Mouse (Mus musculus) cerebellum, adult 2 months (tissue): ENCODE results near the gene Nkpd1. TPM values are rescaled to one million over a fixed set of nuclear protein-coding genes. Genes with fewer than 3 reads are reported as not detected.

Experiments
- DNase-seq, 2 experiments: peaks; one replicate each; pipeline ENCODE4 v3.0.0; 2021
- H3K27ac ChIP-seq: fragments of 200-500 bp; 2 replicates; pipeline ENCODE4 v1.5.1; 2012; ENCODE audit warnings: low read length, control low read depth, inconsistent platforms; ENCODE audit not compliant: insufficient read depth
- H3K27me3 ChIP-seq: fragments of 200-500 bp; 2 replicates; pipeline ENCODE4 v1.6.1; 2012; ENCODE audit warnings: inconsistent platforms, mild to moderate bottlenecking, low read length, moderate library complexity; ENCODE audit not compliant: control insufficient read depth, insufficient read depth
- H3K4me1 ChIP-seq: fragments of 200-500 bp; 2 replicates; pipeline ENCODE4 v1.6.1; 2011; ENCODE audit warnings: low read length; ENCODE audit not compliant: control insufficient read depth, insufficient read depth
- H3K4me3 ChIP-seq: fragments of 200-500 bp; replicated peaks from 2 replicates; pipeline ENCODE3; 2011; ENCODE audit warnings: mild to moderate bottlenecking, low read depth, low read length, control low read depth; ENCODE audit not compliant: insufficient read depth
- CTCF ChIP-seq: fragments of 200-500 bp; IDR thresholded peaks from 2 replicates; pipeline ENCODE4 v1.5.1; 2011; ENCODE audit warnings: low read depth, mild to moderate bottlenecking, control low read depth, low read length, moderate library complexity, borderline replicate concordance; ENCODE audit not compliant: insufficient read depth
- POLR2A ChIP-seq: fragments of 200-500 bp; IDR thresholded peaks from 2 replicates; pipeline ENCODE4 v1.6.1; 2011; ENCODE audit warnings: low read length, control low read depth, borderline replicate concordance; ENCODE audit not compliant: insufficient read depth
- WGBS: fragments of 180-500 bp; shearing (Covaris S2); methylation state at CpG from one replicate; pipeline ENCODE4 v1.1.7; 2018; 5-methylcytosine and 5-hydroxymethylcytosine counted together
- polyA plus RNA-seq: library from polyadenylated mRNA; depleted of rRNA; stranded (reverse); fragments of >200 nt; gene quantifications from 2 replicates; pipeline ENCODE4 v1.2.3, GENCODE M21; 2012; rRNA removed

Gene Nkpd1
- polyA plus RNA-seq, 1 experiment, result 1.8 TPM

DNA sequence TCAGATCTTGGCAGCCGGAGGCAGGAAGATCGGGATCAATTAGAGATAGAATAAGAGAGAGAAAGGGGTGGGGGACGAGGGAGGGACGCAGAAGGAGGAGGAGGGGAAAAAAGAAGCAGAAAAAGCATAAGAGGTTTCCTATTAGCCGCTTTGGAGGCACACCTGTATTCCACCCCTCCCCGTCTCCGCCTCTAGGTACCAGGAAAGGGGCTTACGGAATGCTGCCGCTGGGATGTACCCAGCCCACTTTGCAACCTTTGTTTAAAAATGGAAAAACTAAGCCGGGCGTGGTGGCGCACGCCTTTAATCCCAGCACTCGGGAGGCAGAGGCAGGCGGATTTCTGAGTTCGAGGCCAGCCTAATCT lies 56.1 kb downstream of the Nkpd1 start:
- Histone ChIP-seq H3K27ac (peak overlapping the region; percentile 76), H3K4me1 (peaks cover 3% of the 10 kb centered on the region; the same call in 1 of the 2 replicates), H3K27me3 (no peaks in the 10 kb centered on the region), H3K4me3 (peak overlapping the region; percentile 81)
- whole genome bisulfite sequencing, result 18% methylated on average over 16 of the region's 16 CpGs
- DNase-seq, result no peak
- no peak for TF ChIP-seq POLR2A
- TF ChIP-seq CTCF, result no peak

Other genes with a start within 250 kb of the Nkpd1 start
- 30.8 and 32.9 TPM in 2 replicates for gene Vasp, start 246.0 kb upstream of the Nkpd1 start, polyA plus RNA-seq
- gene Ppm1n, start 237.8 kb upstream of the Nkpd1 start, polyA plus RNA-seq, result 1.1 and 2.0 TPM in 2 replicates
- gene Rtn2, start 235.2 kb upstream of the Nkpd1 start, polyA plus RNA-seq, result 96.9 and 101 TPM in 2 replicates
- gene Fosb, start 207.8 kb upstream of the Nkpd1 start, polyA plus RNA-seq, result 0.67 and 0.71 TPM in 2 replicates
- gene Ercc1, start 173.1 kb upstream of the Nkpd1 start, polyA plus RNA-seq, result 52.2 and 53.9 TPM in 2 replicates
- gene Cd3eap, start 158.4 kb upstream of the Nkpd1 start, polyA plus RNA-seq, result 12.6 and 12.7 TPM in 2 replicates
- 4.1 and 4.8 TPM in 2 replicates for gene Ppp1r13l, start 158.1 kb upstream of the Nkpd1 start, polyA plus RNA-seq
- gene Ercc2, start 135.8 kb upstream of the Nkpd1 start, polyA plus RNA-seq, result 45.0 and 46.3 TPM in 2 replicates
- 1.7 and 2.1 TPM in 2 replicates for gene Klc3, start 113.7 kb upstream of the Nkpd1 start, polyA plus RNA-seq
- 0.08 and 0.11 TPM in 2 replicates for gene Ckm, start 113.1 kb upstream of the Nkpd1 start, polyA plus RNA-seq
- gene Mark4, start 59.0 kb upstream of the Nkpd1 start, polyA plus RNA-seq, result 50.3 and 52.8 TPM in 2 replicates
- gene Exoc3l2, start 54.5 kb upstream of the Nkpd1 start, polyA plus RNA-seq, result 0.21 and 0.57 TPM in 2 replicates
- 8.6 and 9.2 TPM in 2 replicates for gene Bloc1s3, start 9.5 kb upstream of the Nkpd1 start, polyA plus RNA-seq
- 23.0 and 26.2 TPM in 2 replicates for gene Trappc6a, start 9.4 kb upstream of the Nkpd1 start, polyA plus RNA-seq
- gene Ppp1r37, start 45.2 kb downstream of the Nkpd1 start, polyA plus RNA-seq, result 134 and 136 TPM in 2 replicates
- 3.4 and 4.0 TPM in 2 replicates for gene Zfp296, start 59.4 kb downstream of the Nkpd1 start, polyA plus RNA-seq
- 86.1 and 87.2 TPM in 2 replicates for gene Gemin7, start 59.8 kb downstream of the Nkpd1 start, polyA plus RNA-seq
- 151 and 152 TPM in 2 replicates for gene Clasrp, start 86.6 kb downstream of the Nkpd1 start, polyA plus RNA-seq
- 4.7 and 5.8 TPM in 2 replicates for gene Relb, start 111.6 kb downstream of the Nkpd1 start, polyA plus RNA-seq
- 158 and 159 TPM in 2 replicates for gene Clptm1, start 147.2 kb downstream of the Nkpd1 start, polyA plus RNA-seq
- gene Apoc2, start 160.1 kb downstream of the Nkpd1 start, polyA plus RNA-seq, result not detected in 2 replicates
- not detected in 2 replicates for gene Gm44805, start 163.6 kb downstream of the Nkpd1 start, polyA plus RNA-seq
- gene Apoc4, start 163.6 kb downstream of the Nkpd1 start, polyA plus RNA-seq, result not detected in 2 replicates
- 5.1 and 6.6 TPM in 2 replicates for gene Apoc1, start 174.8 kb downstream of the Nkpd1 start, polyA plus RNA-seq
- gene Apoe, start 181.3 kb downstream of the Nkpd1 start, polyA plus RNA-seq, result 2,800 and 2,936 TPM in 2 replicates
- 125 TPM in 2 replicates for gene Tomm40, start 197.6 kb downstream of the Nkpd1 start, polyA plus RNA-seq
- gene Nectin2, start 232.6 kb downstream of the Nkpd1 start, polyA plus RNA-seq, result 8.9 and 9.3 TPM in 2 replicates